Mouse (Mus musculus) MEL (cell line): ENCODE data around the gene Olfm2. TPM values are rescaled to one million over a fixed set of nuclear protein-coding genes. Genes with fewer than 3 reads are reported as not detected.

Source experiments
- DNase-seq: peaks from one replicate; pipeline ENCODE4 v3.0.0; 2011; ENCODE audit warnings: low read depth, low spot score
- H3K27ac ChIP-seq: 2 replicates; pipeline ENCODE4 v1.5.1; 2012; ENCODE audit warnings: low read depth, mild to moderate bottlenecking, control low read depth, low read length, moderate library complexity; ENCODE audit not compliant: control insufficient read depth
- H3K27me3 ChIP-seq, 2 experiments: fragments of 150-350 bp in 1 of 2; sonication (generic) in 1 of 2; 2 replicates each; pipeline ENCODE4 v1.6.1; 2012; ENCODE audit warnings: low read length in 2 of 2, mild to moderate bottlenecking in 2 of 2, improper control_type of control experiment in 1 of 2, moderate library complexity in 1 of 2; ENCODE audit not compliant: insufficient read depth in 2 of 2, control insufficient read depth in 1 of 2
- H3K36me3 ChIP-seq, 2 experiments: 2 replicates each; pipeline ENCODE4 v1.6.1; 2012 to 2014; ENCODE audit warnings: low read length in 2 of 2, improper control_type of control experiment in 1 of 2, inconsistent platforms in 1 of 2, mild to moderate bottlenecking in 1 of 2; ENCODE audit not compliant: insufficient read depth in 2 of 2, control insufficient read depth in 1 of 2
- H3K4me1 ChIP-seq, 2 experiments: fragments of 150-350 bp in 1 of 2; sonication (generic) in 1 of 2; 2 replicates each; pipeline ENCODE4 v1.6.1; 2012; ENCODE audit warnings: low read length in 2 of 2, improper control_type of control experiment in 1 of 2, mild to moderate bottlenecking in 1 of 2; ENCODE audit not compliant: insufficient read depth in 2 of 2, control insufficient read depth in 1 of 2
- H3K4me3 ChIP-seq, 2 experiments: fragments of 150-350 bp in 1 of 2; sonication (generic) in 1 of 2; 2 replicates each; pipeline ENCODE4 v1.5.1; 2012; ENCODE audit warnings: low read depth in 2 of 2, low read length in 2 of 2, mild to moderate bottlenecking in 2 of 2, moderate library complexity in 2 of 2, control low read depth in 1 of 2, improper control_type of control experiment in 1 of 2; ENCODE audit not compliant: control insufficient read depth in 1 of 2, insufficient read depth in 1 of 2
- H3K79me2 ChIP-seq: 2 replicates; pipeline ENCODE4 v1.6.1; 2012; ENCODE audit warnings: mild to moderate bottlenecking, low read length, moderate library complexity; ENCODE audit not compliant: control insufficient read depth, poor library complexity, insufficient read depth
- H3K9ac ChIP-seq: 2 replicates; pipeline ENCODE4 v1.6.1; 2012; ENCODE audit warnings: low read depth, mild to moderate bottlenecking, control low read depth, low read length, moderate library complexity; ENCODE audit not compliant: control insufficient read depth, poor library complexity, severe bottlenecking
- H3K9me3 ChIP-seq: fragments of 150-350 bp; sonication (generic); replicated peaks from 2 replicates; pipeline ENCODE4 v1.6.1; 2012; ENCODE audit warnings: mild to moderate bottlenecking, low read length, improper control_type of control experiment, moderate library complexity; ENCODE audit not compliant: insufficient read depth
- BHLHE40 ChIP-seq: IDR thresholded peaks from 2 replicates; pipeline ENCODE4 v1.6.1; 2012; ENCODE audit warnings: low read depth, mild to moderate bottlenecking, inconsistent platforms, low read length, improper control_type of control experiment, borderline replicate concordance
- CHD1 ChIP-seq: IDR thresholded peaks from 2 replicates; pipeline ENCODE4 v1.6.1; 2012; ENCODE audit warnings: low read depth, mild to moderate bottlenecking, inconsistent platforms, low read length, improper control_type of control experiment
- CHD2 ChIP-seq: IDR thresholded peaks from 2 replicates; pipeline ENCODE4 v1.6.1; 2011; ENCODE audit warnings: low read length, improper control_type of control experiment
- CTCF ChIP-seq, 3 experiments: IDR thresholded peaks in 2 of 3; conservative IDR thresholded peaks in 1 of 3; 2 replicates each; pipeline ENCODE4 v1.5.1; 2011 to 2012; ENCODE audit warnings: low read length in 3 of 3, low read depth in 2 of 3, mild to moderate bottlenecking in 2 of 3, improper control_type of control experiment in 1 of 3, inconsistent platforms in 1 of 3, mixed read lengths in 1 of 3, moderate library complexity in 1 of 3; ENCODE audit not compliant: control insufficient read depth in 1 of 3, insufficient read depth in 1 of 3, poor library complexity in 1 of 3, severe bottlenecking in 1 of 3
- E2F4 ChIP-seq: IDR thresholded peaks from 2 replicates; pipeline ENCODE4 v1.6.1; 2011; ENCODE audit warnings: low read depth, low read length, improper control_type of control experiment, borderline replicate concordance
- ELF1 ChIP-seq: IDR thresholded peaks from 2 replicates; pipeline ENCODE4 v1.6.1; 2014; ENCODE audit warnings: low read depth, mild to moderate bottlenecking, inconsistent platforms, low read length, improper control_type of control experiment, moderate library complexity
- EP300 ChIP-seq, 2 experiments: IDR thresholded peaks; 2 replicates each; pipeline ENCODE4 v1.6.1; 2011; ENCODE audit warnings: improper control_type of control experiment in 2 of 2, low read length in 2 of 2, low read depth in 1 of 2, mild to moderate bottlenecking in 1 of 2
- ETS1 ChIP-seq: IDR thresholded peaks from 2 replicates; pipeline ENCODE4 v1.6.1; 2012; ENCODE audit warnings: low read depth, mild to moderate bottlenecking, inconsistent platforms, low read length, improper control_type of control experiment, moderate library complexity
- GABPA ChIP-seq: IDR thresholded peaks from 2 replicates; pipeline ENCODE4 v1.6.1; 2012; ENCODE audit warnings: low read depth, mild to moderate bottlenecking, inconsistent platforms, low read length, improper control_type of control experiment, moderate library complexity
- HCFC1 ChIP-seq: IDR thresholded peaks from 2 replicates; pipeline ENCODE4 v1.6.1; 2012; ENCODE audit warnings: low read depth, mild to moderate bottlenecking, inconsistent platforms, low read length, improper control_type of control experiment, moderate library complexity
- JUND ChIP-seq: IDR thresholded peaks from 2 replicates; pipeline ENCODE4 v1.6.1; 2011; ENCODE audit warnings: low read depth, mild to moderate bottlenecking, improper control_type of control experiment, low read length
- KAT2A ChIP-seq: conservative IDR thresholded peaks from 2 replicates; pipeline ENCODE4 v1.6.1; 2012; ENCODE audit warnings: low read depth, low read length, improper control_type of control experiment, inconsistent platforms
- MAFK ChIP-seq: IDR thresholded peaks from 2 replicates; pipeline ENCODE4 v1.6.1; 2011; ENCODE audit warnings: low read depth, mild to moderate bottlenecking, low read length, improper control_type of control experiment, borderline replicate concordance
- MAX ChIP-seq: IDR thresholded peaks from 2 replicates; pipeline ENCODE4 v1.6.1; 2011; ENCODE audit warnings: low read length, improper control_type of control experiment
- MAZ ChIP-seq: IDR thresholded peaks from 2 replicates; pipeline ENCODE4 v1.6.1; 2012; ENCODE audit warnings: low read depth, mild to moderate bottlenecking, inconsistent platforms, low read length, improper control_type of control experiment
- MEF2A ChIP-seq: IDR thresholded peaks from 2 replicates; pipeline ENCODE4 v1.6.1; 2014; ENCODE audit warnings: low read depth, mild to moderate bottlenecking, inconsistent platforms, low read length, improper control_type of control experiment; ENCODE audit not compliant: poor library complexity, insufficient replicate concordance, severe bottlenecking; ENCODE audit errors: extremely low read depth
- MXI1 ChIP-seq: IDR thresholded peaks from 2 replicates; pipeline ENCODE4 v1.6.1; 2011; ENCODE audit warnings: mild to moderate bottlenecking, low read depth, low read length, improper control_type of control experiment
- MYC ChIP-seq: IDR thresholded peaks from 2 replicates; pipeline ENCODE4 v1.6.1; 2011; ENCODE audit warnings: low read depth, mild to moderate bottlenecking, low read length, improper control_type of control experiment, moderate library complexity
- NELFE ChIP-seq: IDR thresholded peaks from 2 replicates; pipeline ENCODE4 v1.6.1; 2011; ENCODE audit warnings: low read depth, low read length, improper control_type of control experiment
- NRF1 ChIP-seq: IDR thresholded peaks from 2 replicates; pipeline ENCODE4 v1.6.1; 2014; ENCODE audit warnings: low read depth, mild to moderate bottlenecking, inconsistent platforms, low read length, improper control_type of control experiment, moderate library complexity; ENCODE audit not compliant: poor library complexity, insufficient read depth, severe bottlenecking
- POLR2A ChIP-seq, 2 experiments: IDR thresholded peaks; 2 replicates each; pipeline ENCODE4 v1.6.1; 2011 to 2012; ENCODE audit warnings: low read length in 2 of 2, mild to moderate bottlenecking in 2 of 2, control low read depth in 1 of 2, improper control_type of control experiment in 1 of 2, low read depth in 1 of 2, moderate library complexity in 1 of 2; ENCODE audit not compliant: control insufficient read depth in 1 of 2, insufficient read depth in 1 of 2, poor library complexity in 1 of 2
- POLR2AphosphoS2 ChIP-seq: IDR thresholded peaks from 2 replicates; pipeline ENCODE4 v1.6.1; 2011; ENCODE audit warnings: low read length, improper control_type of control experiment
- POLR2AphosphoS5 ChIP-seq: IDR thresholded peaks from 2 replicates; pipeline ENCODE4 v1.6.1; 2012; ENCODE audit warnings: low read depth, borderline replicate concordance, mild to moderate bottlenecking, inconsistent platforms, low read length, moderate library complexity, mixed read lengths
- RAD21 ChIP-seq: IDR thresholded peaks from 2 replicates; pipeline ENCODE4 v1.6.1; 2011; ENCODE audit warnings: mild to moderate bottlenecking, low read depth, low read length, improper control_type of control experiment
- RCOR1 ChIP-seq: IDR thresholded peaks from 2 replicates; pipeline ENCODE4 v1.6.1; 2012; ENCODE audit warnings: low read depth, mild to moderate bottlenecking, inconsistent platforms, low read length, improper control_type of control experiment
- SIN3A ChIP-seq: IDR thresholded peaks from 2 replicates; pipeline ENCODE4 v1.6.1; 2012; ENCODE audit warnings: low read length, improper control_type of control experiment, inconsistent platforms
- TAL1 ChIP-seq: IDR thresholded peaks from 2 replicates; pipeline ENCODE4 v1.6.1; 2012; ENCODE audit warnings: mild to moderate bottlenecking, inconsistent platforms, low read length, moderate library complexity, mixed read lengths
- TBP ChIP-seq: IDR thresholded peaks from 2 replicates; pipeline ENCODE4 v1.8.0; 2011; ENCODE audit warnings: low read depth, low read length, improper control_type of control experiment
- TCF12 ChIP-seq: IDR thresholded peaks from 2 replicates; pipeline ENCODE4 v1.6.1; 2014; ENCODE audit warnings: low read depth, mild to moderate bottlenecking, inconsistent platforms, low read length, improper control_type of control experiment, moderate library complexity
- UBTF ChIP-seq: IDR thresholded peaks from 2 replicates; pipeline ENCODE4 v1.6.1; 2012; ENCODE audit warnings: low read depth, mild to moderate bottlenecking, inconsistent platforms, low read length, improper control_type of control experiment, moderate library complexity, borderline replicate concordance; ENCODE audit not compliant: insufficient read depth
- USF1 ChIP-seq: IDR thresholded peaks from 2 replicates; pipeline ENCODE4 v1.6.1; 2014; ENCODE audit warnings: low read depth, mild to moderate bottlenecking, inconsistent platforms, low read length, improper control_type of control experiment, moderate library complexity
- USF2 ChIP-seq, 2 experiments: IDR thresholded peaks; 2 replicates each; pipeline ENCODE4 v1.6.1; 2011 to 2012; ENCODE audit warnings: improper control_type of control experiment in 2 of 2, low read length in 2 of 2, borderline replicate concordance in 1 of 2, inconsistent platforms in 1 of 2, low read depth in 1 of 2, mild to moderate bottlenecking in 1 of 2; ENCODE audit not compliant: insufficient read depth in 1 of 2
- ZC3H11A ChIP-seq: IDR thresholded peaks from 2 replicates; pipeline ENCODE4 v1.6.1; 2012; ENCODE audit warnings: low read depth, mild to moderate bottlenecking, inconsistent platforms, low read length, improper control_type of control experiment
- ZKSCAN1 ChIP-seq: IDR thresholded peaks from 2 replicates; pipeline ENCODE4 v1.6.1; 2012; ENCODE audit warnings: low read depth, mild to moderate bottlenecking, inconsistent platforms, low read length, improper control_type of control experiment, moderate library complexity
- ZMIZ1 ChIP-seq: IDR thresholded peaks from 2 replicates; pipeline ENCODE4 v1.6.1; 2012; ENCODE audit warnings: low read depth, mild to moderate bottlenecking, inconsistent platforms, low read length, improper control_type of control experiment, moderate library complexity
- ZNF384 ChIP-seq: IDR thresholded peaks from 2 replicates; pipeline ENCODE4 v1.6.1; 2012; ENCODE audit warnings: low read depth, mild to moderate bottlenecking, inconsistent platforms, low read length, improper control_type of control experiment
- polyA plus RNA-seq, 2 experiments: library from polyadenylated mRNA; stranded (reverse) in 1 of 2; unstranded in 1 of 2; fragments of >175 nt in 1 of 2; fragments of >200 nt in 1 of 2; gene quantifications; 2 replicates each; pipeline versions ENCODE4 v1.2.1 to v1.2.4; 2012; ENCODE audit warnings: low replicate concordance in 2 of 2, low read depth in 1 of 2; ENCODE audit not compliant: insufficient read length in 2 of 2, insufficient read depth in 1 of 2, missing spikeins in 1 of 2
- total RNA-seq: library from RNA; depleted of rRNA; stranded (reverse); fragments of 300-350 nt; gene quantifications from 2 replicates; pipeline ENCODE4 v1.2.3, GENCODE M21; 2012

Olfm2 gene
- total and polyA plus RNA-seq, 3 experiments, result 0.54 to 1.9 TPM; not detected in 1

- peaks cover 8 to 28% of the 10 kb centered on the region in 2 experiments for H3K27me3 ChIP-seq
- peak overlapping the region; percentile 59 for H3K9ac ChIP-seq
- H3K4me1 ChIP-seq, result peaks cover 3 to 4% of the 10 kb centered on the region in 2 experiments; a peak in 2 of 4 replicates
- peaks cover 0 to 3% of the 10 kb centered on the region in 2 experiments; a peak in 1 of 4 replicates for H3K36me3 ChIP-seq
- H3K9me3 ChIP-seq, result no peaks in the 10 kb centered on the region
- H3K79me2 ChIP-seq, result no peaks in the 10 kb centered on the region
- DNase-seq, result peak; percentile 72
- H3K4me3 ChIP-seq, result peak overlapping the region; percentile 39 to 68
- no peak overlapping the region for H3K27ac ChIP-seq
- TF ChIP-seq CHD1 (no peak; the same call in 1 of the 2 replicates), NELFE (peak; percentile 25; the same call in 1 of the 2 replicates), SIN3A (no peak), ELF1 (no peak), ZMIZ1 (no peak), KAT2A (no peak), ZKSCAN1 (no peak), ZC3H11A (peak; percentile 31; the same call in 1 of the 2 replicates), MEF2A (no peak), RCOR1 (no peak), USF1 (no peak), RAD21 (peak; percentile 48), EP300 (IDR thresholded peaks at IDR 0.05; ENCODE audit: low read depth in 1 of 2, low read length in 2 of 2) (no peak), ETS1 (no peak), E2F4 (no peak), POLR2AphosphoS2 (no peak), CHD2 (no peak), MAX (0 out of 2 replicates have a peak, but pooled peaks have one; percentile 14), POLR2A (IDR thresholded peaks at IDR 0.05; ENCODE audit: control insufficient read depth in 1 of 2, insufficient read depth in 1 of 2, low read depth in 1 of 2, low read length in 2 of 2, poor library complexity in 1 of 2) (0 out of 4 replicates have a peak, but pooled peaks of 1 of the 2 experiments have one; percentile 23), NRF1 (no peak), BHLHE40 (no peak), GABPA (no peak), MYC (no peak), UBTF (peak; percentile 93; the same call in 1 of the 2 replicates), CTCF (IDR thresholded peaks at IDR 0.05 in 2 of 3, conservative IDR thresholded peaks at IDR 0.05 in 1 of 3; ENCODE audit: control insufficient read depth in 1 of 3, insufficient read depth in 1 of 3, low read depth in 2 of 3, low read length in 3 of 3, poor library complexity in 1 of 3, severe bottlenecking in 1 of 3) (peak in 2 of 3 experiments; percentile 65 to 88; a peak in 5 of 6 replicates), TAL1 (no peak), ZNF384 (no peak), HCFC1 (0 out of 2 replicates have a peak, but pooled peaks have one; percentile 15), TBP (peak; percentile 14; the same call in 1 of the 2 replicates), USF2 (IDR thresholded peaks at IDR 0.05; ENCODE audit: borderline replicate concordance in 1 of 2, insufficient read depth in 1 of 2, low read depth in 1 of 2, low read length in 2 of 2) (no peak), MAFK (no peak), MXI1 (no peak), TCF12 (0 out of 2 replicates have a peak, but pooled peaks have one; percentile 4), JUND (no peak), MAZ (peak; percentile 7; the same call in 1 of the 2 replicates), POLR2AphosphoS5 (no peak)
Measured at GRCm38 (mm10) chr9:20727601-20728113, 18.5 kb downstream of the Olfm2 start.
